Mouse (Mus musculus) embryo, embryonic 11.5 days (tissue): ENCODE results near the gene Acap3.
A peak's percentile ranks its signal among the peaks of the same experiment; 100 is the strongest.

ENCODE experiments used
- DNase-seq: peaks from one replicate; pipeline ENCODE4 v3.0.0-alpha.2; 2012; ENCODE audit warnings: low read depth, low spot score

The Acap3 gene

GRCm38 (mm10) chr4:155891551-155892001, at the start of gene Acap3, which contains the start of gene Pusl1:
TSS of gene Acap3 (plus strand) at chr4:155891822.
TSS of gene Pusl1 (minus strand) at chr4:155891781.
- peak; percentile 93 for DNase-seq

- DNase-seq = no peak
These were observed 48.4 kb upstream of the Acap3 start for GRCm38 (mm10) chr4:155843231-155843630.

- DNase-seq = peak; percentile 83
These were observed 44.6 kb upstream of the Acap3 start, which contains the start of gene Dvl1 for GRCm38 (mm10) chr4:155846871-155847578. TSS of gene Dvl1 (plus strand) at chr4:155847402.

GRCm38 (mm10) chr4:155847591-155848352, 43.9 kb upstream of the Acap3 start:
- no peak for DNase-seq

- no peak for DNase-seq
These were observed 43.1 kb upstream of the Acap3 start for GRCm38 (mm10) chr4:155848434-155849095.

GRCm38 (mm10) chr4:155849391-155849790, 42.2 kb upstream of the Acap3 start:
- DNase-seq = no peak

GRCm38 (mm10) chr4:155849792-155850451, 41.7 kb upstream of the Acap3 start:
- DNase-seq = no peak

GRCm38 (mm10) chr4:155851368-155851767, 40.3 kb upstream of the Acap3 start:
- no peak for DNase-seq

- no peak for DNase-seq
These were observed 39.6 kb upstream of the Acap3 start for GRCm38 (mm10) chr4:155851951-155852411.

- DNase-seq = no peak
These were observed 38.2 kb upstream of the Acap3 start for GRCm38 (mm10) chr4:155853421-155853820.

GRCm38 (mm10) chr4:155854991-155855390, 36.6 kb upstream of the Acap3 start:
- no peak for DNase-seq

GRCm38 (mm10) chr4:155856071-155856470, 35.6 kb upstream of the Acap3 start:
- no peak for DNase-seq

- DNase-seq = no peak
These were observed 34.7 kb upstream of the Acap3 start for GRCm38 (mm10) chr4:155856881-155857280.

GRCm38 (mm10) chr4:155859318-155859717, 32.3 kb upstream of the Acap3 start:
- DNase-seq = peak; percentile 60

GRCm38 (mm10) chr4:155861787-155862186, 29.8 kb upstream of the Acap3 start:
- DNase-seq = no peak

GRCm38 (mm10) chr4:155863001-155863400, 28.6 kb upstream of the Acap3 start, which contains the start of gene Tas1r3:
TSS of gene Tas1r3 (minus strand) at chr4:155863362.
- DNase-seq = no peak

- no peak for DNase-seq
These were observed 22.9 kb upstream of the Acap3 start for GRCm38 (mm10) chr4:155868614-155869298.

GRCm38 (mm10) chr4:155869317-155870033, 22.1 kb upstream of the Acap3 start, which contains the start of the genes Cptp and Ints11:
TSS of gene Cptp (minus strand) at chr4:155869440.
TSS of gene Ints11 (plus strand) at chr4:155869546.
- peak; percentile 93 for DNase-seq

GRCm38 (mm10) chr4:155871404-155871803, 20.2 kb upstream of the Acap3 start:
- no peak for DNase-seq

- DNase-seq = no peak
These were observed 8.0 kb upstream of the Acap3 start for GRCm38 (mm10) chr4:155883587-155883986.
